Mouse (Mus musculus): Measurements from ENCODE around the gene Pced1b. TPM values are rescaled to one million over a fixed set of nuclear protein-coding genes. Genes with fewer than 3 reads are reported as not detected.

Gene Pced1b
- polyA plus RNA-seq, 1 experiment, result 24.8 TPM

DNA sequence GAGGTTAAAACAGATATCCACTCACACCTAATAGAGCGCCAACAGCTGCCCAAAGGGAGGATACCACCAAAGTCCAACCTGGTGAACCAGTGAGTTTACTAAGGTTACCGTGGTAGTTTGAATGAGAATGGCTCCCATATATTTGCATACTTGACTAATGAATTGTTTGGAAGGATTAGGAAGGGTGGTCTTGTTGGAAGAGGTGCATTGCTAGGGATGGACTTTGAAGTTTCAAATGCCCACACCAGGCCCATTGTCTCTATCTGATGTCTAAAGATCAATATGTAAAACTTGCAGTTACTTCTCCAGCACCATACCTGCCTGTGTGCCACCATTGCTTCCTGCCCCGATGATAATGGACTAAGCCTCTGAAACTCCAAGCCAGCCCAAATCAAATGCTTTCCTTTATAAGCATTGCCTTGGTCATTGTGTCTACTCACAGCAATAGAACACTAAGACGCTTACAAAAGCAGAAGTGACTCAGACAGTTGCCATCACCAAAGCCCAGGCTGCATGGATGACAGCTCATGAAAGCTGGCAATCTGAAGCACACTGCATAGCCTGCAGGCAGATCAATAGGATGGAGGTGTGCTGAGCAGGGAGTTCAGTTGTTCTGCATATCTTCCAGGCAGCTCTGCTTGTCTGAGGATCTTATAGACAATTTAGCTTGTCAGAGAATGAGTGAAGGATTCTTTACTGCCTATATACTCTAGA lies 149.8 kb downstream of the Pced1b start:
- Histone ChIP-seq H3K4me1 (ENCODE audit: control insufficient read depth, insufficient read depth, low read length) (0 out of 2 replicates have a peak, but pooled peaks cover 3% of the 10 kb centered on the region), H3K4me3 (replicated peaks; ENCODE audit: extremely low read depth, low read depth, low read length) (no peak overlapping the region)
- TF ChIP-seq POLR2A (IDR thresholded peaks at IDR 0.05; ENCODE audit: borderline replicate concordance, extremely low read depth, low read depth, low read length) (no peak), CTCF (IDR thresholded peaks at IDR 0.05; ENCODE audit: insufficient read depth, low read length) (no peak)
- no peak for DNase-seq
- 86% methylated on average over 4 of the region's 4 CpGs for WGBS

DNA sequence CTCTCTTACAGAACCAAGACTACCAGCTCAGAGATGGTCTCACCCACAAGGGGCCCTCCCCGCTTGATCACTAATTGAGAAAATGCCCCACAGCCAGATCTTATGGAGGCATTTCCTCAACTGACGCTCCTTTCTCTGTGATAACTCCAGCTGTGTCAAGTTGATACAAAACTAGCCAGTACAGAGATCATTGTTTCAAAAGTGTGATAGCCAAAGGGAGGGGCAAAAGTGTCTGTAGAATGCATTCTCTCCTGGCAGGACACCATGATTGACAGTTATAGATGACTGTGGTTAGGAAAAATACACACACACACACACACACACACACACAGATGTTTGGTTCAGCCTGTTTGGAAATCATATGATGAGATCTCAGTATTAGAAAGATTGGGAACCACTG lies 150.9 kb downstream of the Pced1b start:
- TF ChIP-seq POLR2A (IDR thresholded peaks at IDR 0.05; ENCODE audit: borderline replicate concordance, extremely low read depth, low read depth, low read length) (no peak), CTCF (IDR thresholded peaks at IDR 0.05; ENCODE audit: insufficient read depth, low read length) (no peak)
- no peak for DNase-seq
- Histone ChIP-seq H3K4me1 (ENCODE audit: control insufficient read depth, insufficient read depth, low read length) (0 out of 2 replicates have a peak, but pooled peaks cover 3% of the 10 kb centered on the region), H3K4me3 (replicated peaks; ENCODE audit: extremely low read depth, low read depth, low read length) (no peak overlapping the region)
- WGBS, result 76% methylated on average over 2 of the region's 2 CpGs

DNA sequence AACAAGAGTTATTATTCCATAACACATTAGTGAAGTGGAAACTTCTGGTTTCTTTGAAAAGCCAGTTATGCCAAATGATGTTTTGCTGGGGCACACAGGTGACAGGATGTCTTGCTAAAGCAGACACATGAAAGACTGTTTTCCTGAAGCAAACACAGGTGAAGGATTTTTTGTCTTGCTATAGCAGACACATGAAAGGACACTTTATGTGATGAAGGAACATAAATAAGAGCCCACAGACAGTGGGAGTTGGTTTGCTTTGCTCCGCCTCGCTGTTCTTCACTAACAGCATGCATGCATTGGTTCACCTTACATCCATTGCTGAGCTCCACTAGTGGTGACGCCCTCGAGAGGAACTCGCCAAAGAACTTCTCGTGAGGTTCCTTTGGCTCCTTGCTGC lies 154.0 kb downstream of the Pced1b start:
- no peak for DNase-seq
- 91% methylated on average over 6 of the region's 6 CpGs for WGBS
- no peak overlapping the region for H3K4me3 ChIP-seq (replicated peaks; ENCODE audit: extremely low read depth, low read depth, low read length)
- no peaks in the 10 kb centered on the region for H3K4me1 ChIP-seq (ENCODE audit: control insufficient read depth, insufficient read depth, low read length)
- TF ChIP-seq CTCF (IDR thresholded peaks at IDR 0.05; ENCODE audit: insufficient read depth, low read length) (no peak), POLR2A (IDR thresholded peaks at IDR 0.05; ENCODE audit: borderline replicate concordance, extremely low read depth, low read depth, low read length) (no peak)

DNA sequence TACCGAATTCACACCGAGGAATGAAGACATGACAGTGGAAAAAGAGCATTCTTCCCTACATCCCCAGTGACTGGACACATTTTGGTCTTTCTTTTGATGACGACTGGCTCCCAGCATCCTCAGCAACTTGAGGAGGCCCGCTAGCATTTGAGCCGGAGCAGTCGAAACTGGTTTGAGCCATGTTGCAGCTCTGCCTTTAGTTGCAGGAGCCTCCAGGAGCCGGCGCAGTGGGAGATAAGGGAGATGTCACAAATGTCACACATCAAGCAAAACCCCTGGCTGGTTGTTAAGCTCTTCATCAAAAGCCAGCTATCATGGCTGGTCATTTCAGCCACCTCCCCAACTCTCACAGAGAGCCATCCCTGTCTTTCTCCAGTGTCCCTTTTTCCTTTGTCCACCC lies 157.6 kb downstream of the Pced1b start:
- DNase-seq, result no peak
- no peak for TF ChIP-seq POLR2A (IDR thresholded peaks at IDR 0.05; ENCODE audit: borderline replicate concordance, extremely low read depth, low read depth, low read length)
- no peak for TF ChIP-seq CTCF (IDR thresholded peaks at IDR 0.05; ENCODE audit: insufficient read depth, low read length)
- H3K4me1 ChIP-seq (ENCODE audit: control insufficient read depth, insufficient read depth, low read length), result no peaks in the 10 kb centered on the region
- 81% methylated on average over 8 of the region's 8 CpGs for WGBS
- no peak overlapping the region for H3K4me3 ChIP-seq (replicated peaks; ENCODE audit: extremely low read depth, low read depth, low read length)

DNA sequence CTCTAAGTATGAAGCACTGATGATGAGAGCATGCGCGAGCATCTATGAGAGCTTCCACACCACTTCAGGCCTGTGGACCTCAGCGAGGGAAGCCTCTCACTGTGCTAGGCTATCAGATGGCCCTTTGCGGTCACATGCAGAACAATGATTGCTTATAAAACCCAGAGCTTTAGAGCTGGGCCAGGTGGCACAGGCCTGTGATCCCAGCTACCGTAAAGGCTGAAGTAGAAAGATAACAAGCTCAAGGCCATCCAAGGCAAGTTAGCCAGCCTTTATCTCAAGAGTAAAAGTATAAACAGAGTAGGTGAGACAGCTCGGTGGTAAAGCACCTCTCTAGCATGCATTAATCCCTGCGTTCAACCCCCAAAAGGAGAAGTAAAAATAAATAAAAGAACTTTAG lies 158.1 kb downstream of the Pced1b start:
- WGBS, result 69% methylated on average over 7 of the region's 7 CpGs
- no peak overlapping the region for H3K4me3 ChIP-seq (replicated peaks; ENCODE audit: extremely low read depth, low read depth, low read length)
- no peaks in the 10 kb centered on the region for H3K4me1 ChIP-seq (ENCODE audit: control insufficient read depth, insufficient read depth, low read length)
- TF ChIP-seq CTCF (IDR thresholded peaks at IDR 0.05; ENCODE audit: insufficient read depth, low read length) (no peak), POLR2A (IDR thresholded peaks at IDR 0.05; ENCODE audit: borderline replicate concordance, extremely low read depth, low read depth, low read length) (no peak)
- DNase-seq, result no peak

DNA sequence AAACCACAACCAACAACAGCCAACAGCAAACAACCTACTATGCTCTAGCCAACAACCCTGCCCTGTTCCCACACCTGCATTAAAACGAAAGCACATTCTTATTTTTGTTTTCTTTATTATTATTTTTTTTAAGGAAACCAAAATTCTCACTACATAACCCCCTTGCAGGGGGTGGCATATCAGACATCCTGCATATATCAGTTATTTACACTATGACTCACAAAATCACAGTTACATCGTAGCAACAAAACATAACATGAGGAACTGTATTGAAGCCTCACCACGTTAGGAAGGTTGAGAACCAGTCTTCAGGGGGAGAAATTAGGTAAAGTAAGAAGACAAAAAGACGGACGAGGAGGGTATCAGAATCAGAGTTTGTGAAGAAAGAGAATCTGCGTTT lies 159.2 kb downstream of the Pced1b start:
- no peaks in the 10 kb centered on the region for H3K4me1 ChIP-seq (ENCODE audit: control insufficient read depth, insufficient read depth, low read length)
- no peak overlapping the region for H3K4me3 ChIP-seq (replicated peaks; ENCODE audit: extremely low read depth, low read depth, low read length)
- WGBS, result 83% methylated on average over 6 of the region's 6 CpGs
- TF ChIP-seq POLR2A (IDR thresholded peaks at IDR 0.05; ENCODE audit: borderline replicate concordance, extremely low read depth, low read depth, low read length) (no peak), CTCF (IDR thresholded peaks at IDR 0.05; ENCODE audit: insufficient read depth, low read length) (no peak)
- DNase-seq, result no peak

DNA sequence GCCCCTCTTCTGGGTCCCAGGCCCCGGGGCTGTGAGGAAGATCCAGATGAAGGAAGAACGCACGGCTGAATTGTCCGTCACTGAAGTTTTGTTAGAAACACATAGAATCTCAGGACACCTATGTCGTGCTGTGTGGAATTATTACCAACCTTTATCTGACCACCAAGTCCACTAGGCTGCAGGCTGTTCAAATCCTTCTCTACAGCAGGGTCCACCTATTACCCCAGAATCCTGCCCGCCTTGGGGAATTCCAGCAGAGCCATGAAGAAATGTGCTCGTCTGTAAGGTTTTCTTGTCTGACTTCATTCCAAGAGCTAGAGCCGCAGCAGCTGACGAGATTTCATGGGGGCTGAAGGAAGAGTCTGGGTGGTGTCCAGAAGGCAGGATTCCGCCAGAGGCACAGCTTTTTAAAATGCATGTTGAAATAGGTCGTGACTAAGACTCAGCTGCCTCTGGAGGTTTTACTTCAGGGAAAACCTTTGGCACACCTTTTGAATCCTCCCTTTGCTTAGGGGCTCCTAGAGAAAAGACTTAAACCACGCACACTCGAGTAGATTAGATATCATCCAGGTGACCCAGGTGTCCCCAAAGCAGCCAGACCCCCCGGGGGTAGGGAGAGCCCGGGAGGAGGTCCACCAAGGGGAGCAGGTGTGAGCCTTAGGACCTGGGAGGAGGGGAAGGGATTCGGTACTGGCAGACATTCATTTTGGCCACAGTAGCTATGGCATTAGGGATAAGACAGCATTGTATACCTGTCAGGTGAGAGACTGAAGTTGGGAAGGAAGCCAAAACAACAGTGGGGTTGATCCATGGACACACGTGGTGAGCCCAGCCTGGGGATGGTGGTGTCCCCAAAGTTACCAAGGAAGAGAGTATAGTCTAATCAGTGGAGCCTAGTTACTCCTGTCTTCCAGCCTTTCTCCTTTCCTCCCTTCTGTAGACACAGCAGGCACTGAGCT lies 160.9 kb downstream of the Pced1b start:
- TF ChIP-seq POLR2A (IDR thresholded peaks at IDR 0.05; ENCODE audit: borderline replicate concordance, extremely low read depth, low read depth, low read length) (no peak), CTCF (IDR thresholded peaks at IDR 0.05; ENCODE audit: insufficient read depth, low read length) (no peak)
- WGBS, result 62% methylated on average over 17 of the region's 17 CpGs
- Histone ChIP-seq H3K4me1 (ENCODE audit: control insufficient read depth, insufficient read depth, low read length) (no peaks in the 10 kb centered on the region), H3K4me3 (replicated peaks; ENCODE audit: extremely low read depth, low read depth, low read length) (no peak overlapping the region)
- peak; percentile 6 for DNase-seq

DNA sequence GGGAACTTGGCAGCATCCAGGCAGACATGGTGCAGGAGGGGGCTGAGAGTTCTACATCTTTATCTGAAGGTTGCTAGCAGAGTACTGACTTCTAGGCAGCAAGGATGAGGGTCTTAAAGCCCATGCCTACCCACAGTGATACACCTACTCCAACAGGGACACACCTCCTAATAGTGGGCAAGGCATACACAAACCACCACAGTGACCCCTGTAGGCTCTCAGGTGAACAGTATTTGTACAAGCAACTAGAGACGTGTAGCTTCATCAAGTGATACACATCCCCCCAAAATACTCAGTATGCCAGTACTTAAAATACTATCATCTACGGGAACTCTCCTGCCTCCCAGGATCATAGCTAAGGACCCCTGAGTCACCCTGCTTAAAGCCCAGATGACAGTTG lies 164.2 kb downstream of the Pced1b start:
- Histone ChIP-seq H3K4me3 (replicated peaks; ENCODE audit: extremely low read depth, low read depth, low read length) (no peak overlapping the region), H3K4me1 (ENCODE audit: control insufficient read depth, insufficient read depth, low read length) (no peaks in the 10 kb centered on the region)
- no peak for TF ChIP-seq POLR2A (IDR thresholded peaks at IDR 0.05; ENCODE audit: borderline replicate concordance, extremely low read depth, low read depth, low read length)
- TF ChIP-seq CTCF (IDR thresholded peaks at IDR 0.05; ENCODE audit: insufficient read depth, low read length), result no peak
- DNase-seq, result no peak
- 87% methylated on average over 2 of the region's 2 CpGs for WGBS

DNA sequence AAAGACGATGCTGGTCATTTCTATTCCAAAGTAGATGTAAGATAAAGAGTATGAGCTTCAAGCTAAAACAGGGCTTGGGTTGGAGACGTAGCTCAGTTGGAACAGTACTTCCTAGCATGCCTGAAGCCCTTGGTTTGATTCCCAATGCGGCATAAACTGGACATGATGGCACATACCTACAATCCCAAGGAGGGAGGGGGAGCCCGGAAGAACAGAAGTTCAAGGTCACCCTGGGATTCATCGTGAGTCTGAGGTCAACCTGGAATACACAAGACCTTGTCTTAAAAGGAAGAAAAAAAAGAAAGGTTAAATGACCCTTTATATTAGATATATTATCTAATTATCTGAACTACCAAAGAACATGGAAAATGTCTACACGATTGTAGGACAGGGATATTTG lies 164.8 kb downstream of the Pced1b start:
- 91% methylated on average over 6 of the region's 6 CpGs for WGBS
- no peak for DNase-seq
- TF ChIP-seq CTCF (IDR thresholded peaks at IDR 0.05; ENCODE audit: insufficient read depth, low read length), result no peak
- no peak for TF ChIP-seq POLR2A (IDR thresholded peaks at IDR 0.05; ENCODE audit: borderline replicate concordance, extremely low read depth, low read depth, low read length)
- Histone ChIP-seq H3K4me3 (replicated peaks; ENCODE audit: extremely low read depth, low read depth, low read length) (no peak overlapping the region), H3K4me1 (ENCODE audit: control insufficient read depth, insufficient read depth, low read length) (no peaks in the 10 kb centered on the region)
